ENCODE assay signal across 33 mouse cellular contexts in genomic region chr3:143822564-143823394, GRCm38 (mm10).
DNase-seq lines count a peak whose midpoint lies in the region; ATAC-seq and TF ChIP-seq lines count a peak whose summit lies in the region.
"Had no signal": no experiment of that assay in that cellular context is flagged by ENCODE, and none has a peak within 500 bp of the region (broad histone marks: within the 10 kb centered on the region; RNA-seq: fewer than 3 reads in every experiment).

No protein-coding gene starts in this region.

- no peak for TF ChIP-seq CTCF in brain, embryonic 14.5 days (IDR thresholded peaks at IDR 0.05; ENCODE audit: borderline replicate concordance, extremely low read depth, insufficient read depth, insufficient read length)
- no peak for TF ChIP-seq CTCF in small intestine, adult 2 months (IDR thresholded peaks at IDR 0.05; ENCODE audit: extremely low read depth, insufficient read length, insufficient replicate concordance, low read depth, low read length)

- WGBS in forebrain, embryonic 13.5 days = 68% methylated on average over 8 of the region's 8 CpGs
- 82% methylated on average over 8 of the region's 8 CpGs for WGBS in forebrain, embryonic 10.5 days
- 33% methylated on average over 8 of the region's 8 CpGs for whole genome bisulfite sequencing in small intestine, adult 2 months

- H3K9ac ChIP-seq in forebrain, embryonic 13.5 days = no peak overlapping the region
- H3K9ac ChIP-seq: heart, embryonic 15.5 days; kidney, embryonic 15.5 days; limb, embryonic 12.5 days; liver, embryonic 15.5 days; lung, embryonic 14.5 days; neural tube, embryonic 13.5 days had no signal

- TF ChIP-seq POLR2A in brain, embryonic 14.5 days (IDR thresholded peaks at IDR 0.05; ENCODE audit: borderline replicate concordance, extremely low read depth, insufficient read depth, insufficient read length, poor library complexity, severe bottlenecking) = no peak
- TF ChIP-seq POLR2A in small intestine, adult 2 months (IDR thresholded peaks at IDR 0.05; ENCODE audit: low read depth, low read length) = no peak

- no peak for DNase-seq in forebrain, embryonic 10.5 days (ENCODE audit: extremely low spot score, low spot score)
- peak; percentile 23 for DNase-seq in brain, embryonic 14.5 days (ENCODE audit: low read depth)
- peak; percentile 82 for DNase-seq in gonadal fat pad, adult 2 months (ENCODE audit: low read depth)
- DNase-seq in layer of hippocampus, adult 8-10 months (ENCODE audit: low spot score in 2 of 2) = no peak
- DNase-seq in lung, postnatal 14 days = no peak
- DNase-seq: adrenal gland, postnatal 10 days; cerebellum, adult 18-20 months; cerebellum, postnatal 14 days; gastrocnemius, postnatal 10 days; heart, adult 11 months; kidney, adult 11 months; kidney, postnatal 25 days; lung, embryonic 14.5 days; lung, postnatal 36 days; right cerebral cortex, postnatal 14 days; spleen, adult 18-20 months; thymus, adult 18-20 months; thymus, postnatal 25 days had no signal

- peak; percentile 62; the same call in 1 of the 2 replicates for ATAC-seq in forebrain, embryonic 13.5 days
- ATAC-seq: hindbrain, embryonic 16.5 days; midbrain, embryonic 16.5 days; Patski had no signal

- H3K36me3 ChIP-seq in forebrain, embryonic 13.5 days (ENCODE audit: poor library complexity, severe bottlenecking) = no peaks in the 10 kb centered on the region
- no peaks in the 10 kb centered on the region for H3K36me3 ChIP-seq in forebrain, embryonic 10.5 days (replicated peaks)
- no peaks in the 10 kb centered on the region for H3K36me3 ChIP-seq in small intestine, adult 2 months (ENCODE audit: control insufficient read depth, insufficient read depth, low read length)
- H3K36me3 ChIP-seq: G1E; heart, embryonic 10.5 days; heart, embryonic 15.5 days; kidney, embryonic 15.5 days; limb, embryonic 12.5 days; liver, embryonic 15.5 days; neural tube, embryonic 13.5 days had no signal

- H3K27me3 ChIP-seq in forebrain, embryonic 13.5 days = no peaks in the 10 kb centered on the region
- H3K27me3 ChIP-seq in forebrain, embryonic 10.5 days (ENCODE audit: poor library complexity, severe bottlenecking) = no peaks in the 10 kb centered on the region
- no peaks in the 10 kb centered on the region for H3K27me3 ChIP-seq in small intestine, adult 2 months (ENCODE audit: control insufficient read depth, insufficient read depth, low read length)
- H3K27me3 ChIP-seq: heart, embryonic 15.5 days; kidney, embryonic 15.5 days; liver, embryonic 15.5 days; neural tube, embryonic 13.5 days; Patski had no signal

- H3K4me1 ChIP-seq in forebrain, embryonic 13.5 days = no peaks in the 10 kb centered on the region
- peaks cover 6% of the 10 kb centered on the region; the same call in 1 of the 2 replicates for H3K4me1 ChIP-seq in forebrain, embryonic 10.5 days
- peaks cover 9% of the 10 kb centered on the region for H3K4me1 ChIP-seq in small intestine, adult 2 months (ENCODE audit: control insufficient read depth, insufficient read depth, insufficient read length, low read length)
- H3K4me1 ChIP-seq: heart, embryonic 10.5 days; heart, embryonic 15.5 days; kidney, embryonic 15.5 days; liver, embryonic 15.5 days; neural tube, embryonic 13.5 days had no signal

- no peaks in the 10 kb centered on the region for H3K9me3 ChIP-seq in forebrain, embryonic 13.5 days (replicated peaks)
- H3K9me3 ChIP-seq in forebrain, embryonic 10.5 days = no peaks in the 10 kb centered on the region
- H3K9me3 ChIP-seq: heart, embryonic 10.5 days; heart, embryonic 15.5 days; kidney, embryonic 15.5 days; limb, embryonic 12.5 days; liver, embryonic 15.5 days; neural tube, embryonic 13.5 days had no signal

- H3K4me2 ChIP-seq in forebrain, embryonic 13.5 days = no peak overlapping the region
- H3K4me2 ChIP-seq: heart, embryonic 15.5 days; kidney, embryonic 15.5 days; limb, embryonic 12.5 days; liver, embryonic 15.5 days; lung, embryonic 14.5 days; midbrain, embryonic 11.5 days; neural tube, embryonic 13.5 days had no signal

- H3K27ac ChIP-seq in forebrain, embryonic 13.5 days = no peak overlapping the region
- H3K27ac ChIP-seq in forebrain, embryonic 10.5 days = no peak overlapping the region
- H3K27ac ChIP-seq in small intestine, adult 2 months (ENCODE audit: insufficient read depth, low read depth, low read length) = peak overlapping the region; percentile 89; the same call in 1 of the 2 replicates
- H3K27ac ChIP-seq: heart, embryonic 10.5 days; heart, embryonic 15.5 days; kidney, embryonic 15.5 days; left cerebral cortex, adult 2 months; limb, embryonic 12.5 days; liver, embryonic 15.5 days; neural tube, embryonic 13.5 days; stomach, postnatal 0 days had no signal

- H3K4me3 ChIP-seq in forebrain, embryonic 13.5 days = no peak overlapping the region
- H3K4me3 ChIP-seq in forebrain, embryonic 10.5 days = no peak overlapping the region
- H3K4me3 ChIP-seq in small intestine, adult 2 months (ENCODE audit: low read depth, low read length) = no peak overlapping the region
- H3K4me3 ChIP-seq: heart, embryonic 10.5 days; heart, embryonic 15.5 days; kidney, embryonic 15.5 days; left cerebral cortex, adult 2 months; limb, embryonic 12.5 days; liver, embryonic 15.5 days; neural tube, embryonic 13.5 days had no signal

Comparison
In these comparisons a context has a peak if more than half of its experiments do, and no peak if none do; other contexts are left out.
1. DNase-seq: peak in brain, embryonic 14.5 days (single experiment) and gonadal fat pad, adult 2 months (single experiment); none in forebrain, embryonic 10.5 days (single experiment), layer of hippocampus, adult 8-10 months (0 of 2) and lung, postnatal 14 days (single experiment).